8 mouse cellular contexts compared by ENCODE assay signal in genomic region chr2:125723408-125724085, GRCm38 (mm10). TPM values are rescaled to one million over a fixed set of nuclear protein-coding genes. Genes with fewer than 3 reads are reported as not detected.
DNase-seq lines count a peak whose midpoint lies in the region; ATAC-seq and TF ChIP-seq lines count a peak whose summit lies in the region.

No protein-coding gene starts in this region.

- peak overlapping the region; percentile 46 for H3K4me3 ChIP-seq in intestine, postnatal 0 days (ENCODE audit: low read depth, low read length)
- peak overlapping the region; percentile 45 for H3K4me3 ChIP-seq in liver, embryonic 13.5 days (replicated peaks)
- H3K4me3 ChIP-seq in myocyte, result peak overlapping the region; percentile 29

- TF ChIP-seq POLR2A in myocyte (IDR thresholded peaks at IDR 0.05; ENCODE audit: insufficient read length, low read depth), result no peak

- peak overlapping the region; percentile 95 for H3K4me2 ChIP-seq in intestine, postnatal 0 days (replicated peaks; ENCODE audit: low read depth)
- peak overlapping the region; percentile 68 for H3K4me2 ChIP-seq in liver, embryonic 13.5 days
- peak overlapping the region; percentile 87 for H3K4me2 ChIP-seq in myocyte (ENCODE audit: low read depth)

- H3K4me1 ChIP-seq in intestine, postnatal 0 days (replicated peaks; ENCODE audit: control insufficient read depth, insufficient read depth, low read length), result peaks cover 3% of the 10 kb centered on the region; the same call in 1 of the 2 replicates
- H3K4me1 ChIP-seq in liver, embryonic 13.5 days (replicated peaks), result peaks cover 13% of the 10 kb centered on the region

- WGBS in intestine, postnatal 0 days, result 1% methylated on average over 34 of the region's 34 CpGs
- WGBS in liver, embryonic 13.5 days (ENCODE audit: insufficient replicate concordance), result under 1% methylated on average over 33 of the region's 34 CpGs

- H3K79me2 ChIP-seq in myocyte (ENCODE audit: control insufficient read depth, insufficient read depth), result no peaks in the 10 kb centered on the region

- H3ac ChIP-seq in myocyte (ENCODE audit: control insufficient read depth, insufficient read length), result no peak overlapping the region

- peaks cover 21% of the 10 kb centered on the region for H3K27me3 ChIP-seq in intestine, postnatal 0 days (replicated peaks; ENCODE audit: control insufficient read depth, insufficient read depth, low read length)
- peaks cover 91% of the 10 kb centered on the region for H3K27me3 ChIP-seq in liver, embryonic 13.5 days
- no peaks in the 10 kb centered on the region for H3K27me3 ChIP-seq in myocyte (ENCODE audit: control insufficient read depth, insufficient read depth, insufficient read length)

- no peak overlapping the region for H3K9ac ChIP-seq in intestine, postnatal 0 days (ENCODE audit: low read depth, low read length)
- H3K9ac ChIP-seq in liver, embryonic 13.5 days, result no peak overlapping the region; the same call in 1 of the 2 replicates

- H3K27ac ChIP-seq in intestine, postnatal 0 days (ENCODE audit: low read depth, low read length), result no peak overlapping the region
- H3K27ac ChIP-seq in liver, embryonic 13.5 days, result no peak overlapping the region

- peak; percentile 52 for TF ChIP-seq CTCF in intestine, postnatal 0 days (IDR thresholded peaks at IDR 0.05; ENCODE audit: low read depth)

- peak; percentile 12 to 21 for DNase-seq in spleen, postnatal 36 days (ENCODE audit: low spot score in 2 of 2)
- no peak for DNase-seq in spleen, postnatal 14 days (ENCODE audit: low spot score in 2 of 2)
- peak; percentile 58 to 65 for DNase-seq in cerebellum, postnatal 36 days
- DNase-seq in heart, adult 18-20 months, result peak; percentile 47 to 70
- no peak for DNase-seq in liver, embryonic 13.5 days
- peak; percentile 44 for DNase-seq in thymus, postnatal 14 days

- H3K36me3 ChIP-seq in intestine, postnatal 0 days (ENCODE audit: control insufficient read depth, insufficient read depth), result no peaks in the 10 kb centered on the region
- no peaks in the 10 kb centered on the region for H3K36me3 ChIP-seq in liver, embryonic 13.5 days
- H3K36me3 ChIP-seq in myocyte (ENCODE audit: control insufficient read depth, insufficient read depth), result no peaks in the 10 kb centered on the region

- no peaks in the 10 kb centered on the region for H3K9me3 ChIP-seq in intestine, postnatal 0 days (ENCODE audit: control insufficient read depth)
- no peaks in the 10 kb centered on the region for H3K9me3 ChIP-seq in liver, embryonic 13.5 days (replicated peaks)

- peak; percentile 53 for ATAC-seq in intestine, postnatal 0 days
- ATAC-seq in liver, embryonic 13.5 days (ENCODE audit: low read depth), result peak; percentile 56; the same call in 1 of the 2 replicates

TF ChIP-seq in myocyte, 11 proteins besides CTCF, POLR2A, EP300 and RAD21:
- TF ChIP-seq TCF3 (IDR thresholded peaks at IDR 0.05; ENCODE audit: insufficient read length, low read depth) (no peak), USF1 (IDR thresholded peaks at IDR 0.05; ENCODE audit: low read depth) (no peak), MYOG (IDR thresholded peaks at IDR 0.05; ENCODE audit: control insufficient read depth in 1 of 3, insufficient read depth in 1 of 3, insufficient read length in 2 of 3, low read depth in 2 of 3) (no peak), SRF (IDR thresholded peaks at IDR 0.05; ENCODE audit: control insufficient read depth, insufficient read length, low read depth) (no peak), CEBPB (IDR thresholded peaks at IDR 0.05; ENCODE audit: insufficient read depth, poor library complexity, severe bottlenecking) (no peak), TCF12 (IDR thresholded peaks at IDR 0.05; ENCODE audit: insufficient read depth, poor library complexity, severe bottlenecking) (no peak), REST (IDR thresholded peaks at IDR 0.05; ENCODE audit: insufficient read depth, insufficient read length) (no peak), MAX (IDR thresholded peaks at IDR 0.05; ENCODE audit: low read depth) (no peak), POLR2AphosphoS2 (IDR thresholded peaks at IDR 0.05; ENCODE audit: insufficient read length, low read depth) (no peak), E2F4 (IDR thresholded peaks at IDR 0.05; ENCODE audit: insufficient read depth) (no peak), MYOD1 (IDR thresholded peaks at IDR 0.05; ENCODE audit: control insufficient read depth in 1 of 3, insufficient read length in 2 of 3, low read depth in 2 of 3) (no peak)

RNA-seq across cellular contexts. Expression of gene Shc4, which starts 0.4 kb away (rescaled TPM):
- total RNA-seq in heart, adult 18-20 months (2021), result under 1 TPM; 0.51 to 0.67 TPM
- 0.61 and 0.65 TPM in 2 replicates for polyA plus RNA-seq in intestine, postnatal 0 days (2015; fragmentation: Nextera tagmentation; extraction: Ambion mirVana)
- polyA plus RNA-seq in liver, embryonic 13.5 days (2015; fragmentation: Nextera tagmentation; extraction: Ambion mirVana), result 0.73 and 1.0 TPM in 2 replicates
- polyA plus RNA-seq in myocyte (2012; fragmentation: generic; extraction: Trizol), result 0.49 TPM

RNA-seq across cellular contexts. Expression of gene Eid1, which starts 50.7 kb away (rescaled TPM):
- total RNA-seq in heart, adult 18-20 months (2021), result 10 to 100 TPM; 48.8 to 51.8 TPM
- polyA plus RNA-seq in intestine, postnatal 0 days (2015; fragmentation: Nextera tagmentation; extraction: Ambion mirVana), result 64.3 and 67.4 TPM in 2 replicates
- 36.8 and 41.1 TPM in 2 replicates for polyA plus RNA-seq in liver, embryonic 13.5 days (2015; fragmentation: Nextera tagmentation; extraction: Ambion mirVana)
- 24.6 TPM for polyA plus RNA-seq in myocyte (2012; fragmentation: generic; extraction: Trizol)

RNA-seq across cellular contexts. Expression of gene Secisbp2l, which starts 59.1 kb away (rescaled TPM):
- 10 to 100 TPM; 24.1 to 26.6 TPM for total RNA-seq in heart, adult 18-20 months (2021)
- 14.4 and 16.7 TPM in 2 replicates for polyA plus RNA-seq in intestine, postnatal 0 days (2015; fragmentation: Nextera tagmentation; extraction: Ambion mirVana)
- 4.0 and 5.8 TPM in 2 replicates for polyA plus RNA-seq in liver, embryonic 13.5 days (2015; fragmentation: Nextera tagmentation; extraction: Ambion mirVana)
- 8.4 TPM for polyA plus RNA-seq in myocyte (2012; fragmentation: generic; extraction: Trizol)

Comparison
In these comparisons a context has a peak if more than half of its experiments do, and no peak if none do; other contexts are left out.
1. DNase-seq: peak in spleen, postnatal 36 days (2 of 2), cerebellum, postnatal 36 days (2 of 2), heart, adult 18-20 months (2 of 2) and thymus, postnatal 14 days (single experiment); none in spleen, postnatal 14 days (0 of 2) and liver, embryonic 13.5 days (single experiment).
2. Peak in every context shown above with its lines, with median percentiles within 50 percentile points of each other: H3K4me2 ChIP-seq and H3K4me3 ChIP-seq.